Mouse (Mus musculus) embryonic facial prominence, embryonic 15.5 days (tissue): ENCODE measurements around the gene Bcas2. TPM values are rescaled to one million over a fixed set of nuclear protein-coding genes. Genes with fewer than 3 reads are reported as not detected.

Experiments
- ATAC-seq: fragments of 200-750 bp; cut with Nextera tagmentation; 2 replicates; pipeline ENCODE4 v1.8.0; 2017; ENCODE audit warnings: low read depth, moderate TSS enrichment; ENCODE audit not compliant: insufficient number of reproducible peaks, low FRiP score, low TSS enrichment
- H3K27ac ChIP-seq: fragments of 300-500 bp; sonication (generic); replicated peaks from 2 replicates; pipeline ENCODE4 v1.5.1; 2015; ENCODE audit warnings: mild to moderate bottlenecking, inconsistent platforms
- H3K27me3 ChIP-seq: fragments of 300-500 bp; sonication (generic); 2 replicates; pipeline ENCODE4 v1.6.1; 2015; ENCODE audit warnings: inconsistent platforms
- H3K36me3 ChIP-seq: fragments of 300-500 bp; sonication (generic); 2 replicates; pipeline ENCODE4 v1.6.1; 2015; ENCODE audit warnings: mild to moderate bottlenecking, inconsistent platforms
- H3K4me1 ChIP-seq: fragments of 300-500 bp; sonication (generic); 2 replicates; pipeline ENCODE4 v1.6.1; 2015; ENCODE audit warnings: inconsistent platforms
- H3K4me2 ChIP-seq: fragments of 300-500 bp; sonication (generic); replicated peaks from 2 replicates; pipeline ENCODE4 v1.6.1; 2015; ENCODE audit warnings: mild to moderate bottlenecking, inconsistent platforms
- H3K4me3 ChIP-seq: fragments of 300-500 bp; sonication (generic); replicated peaks from 2 replicates; pipeline ENCODE4 v1.5.1; 2015; ENCODE audit warnings: mild to moderate bottlenecking, inconsistent platforms
- H3K9ac ChIP-seq: fragments of 300-500 bp; sonication (generic); 2 replicates; pipeline ENCODE4 v1.6.1; 2015; ENCODE audit warnings: inconsistent platforms
- H3K9me3 ChIP-seq: fragments of 300-500 bp; sonication (generic); replicated peaks from 2 replicates; pipeline ENCODE4 v1.6.1; 2016; ENCODE audit warnings: inconsistent platforms
- WGBS: fragments of 180-500 bp; shearing (Covaris S2); methylation state at CpG from one replicate; pipeline ENCODE4 v1.1.7; 2015; 5-methylcytosine and 5-hydroxymethylcytosine counted together
- polyA plus RNA-seq: library from polyadenylated mRNA; unstranded; fragments of >200 nt; fragmentation: Nextera tagmentation; extraction: Ambion mirVana; gene quantifications from 2 replicates; pipeline ENCODE4 v1.2.1, GENCODE M21; 2015

The Bcas2 gene
- polyA plus RNA-seq, 1 experiment from 2014 or later: 170 TPM

- no peaks in the 10 kb centered on the region for H3K4me1 ChIP-seq
Observed at GRCm38 (mm10) chr3:103221435-103221834, 50.0 kb downstream of the Bcas2 start.

GRCm38 (mm10) chr3:103223752-103224151, 52.3 kb downstream of the Bcas2 start:
- H3K9ac ChIP-seq: no peak overlapping the region
- no peak overlapping the region for H3K27ac ChIP-seq
- ATAC-seq: no peak
- H3K36me3 ChIP-seq: no peaks in the 10 kb centered on the region
- no peak overlapping the region for H3K4me3 ChIP-seq
- no peaks in the 10 kb centered on the region for H3K4me1 ChIP-seq
- WGBS: 58% methylated on average over 4 of the region's 4 CpGs
- no peak overlapping the region for H3K4me2 ChIP-seq
- H3K9me3 ChIP-seq: 0 out of 2 replicates have a peak, but pooled peaks cover 4% of the 10 kb centered on the region
- H3K27me3 ChIP-seq: no peaks in the 10 kb centered on the region

More at GRCm38 (mm10) chr3:103221435-103221834, 50.0 kb downstream of the Bcas2 start:
- Histone ChIP-seq H3K27ac (no peak overlapping the region), H3K36me3 (no peaks in the 10 kb centered on the region), H3K9me3 (no peaks in the 10 kb centered on the region), H3K27me3 (no peaks in the 10 kb centered on the region), H3K4me3 (no peak overlapping the region), H3K4me2 (no peak overlapping the region), H3K9ac (no peak overlapping the region)
- WGBS: 47% methylated on average over 2 of the region's 2 CpGs
- ATAC-seq: no peak

- WGBS: 80% methylated on average over 12 of the region's 12 CpGs
- no peak overlapping the region for H3K9ac ChIP-seq
- H3K27ac ChIP-seq: no peak overlapping the region
- H3K36me3 ChIP-seq: no peaks in the 10 kb centered on the region
- 0 out of 2 replicates have a peak, but pooled peaks cover 4% of the 10 kb centered on the region for H3K9me3 ChIP-seq
- no peak overlapping the region for H3K4me3 ChIP-seq
- no peak for ATAC-seq
- H3K4me1 ChIP-seq: no peaks in the 10 kb centered on the region
- H3K27me3 ChIP-seq: no peaks in the 10 kb centered on the region
- no peak overlapping the region for H3K4me2 ChIP-seq
Observed at GRCm38 (mm10) chr3:103224231-103224765, 52.8 kb downstream of the Bcas2 start.

DNA sequence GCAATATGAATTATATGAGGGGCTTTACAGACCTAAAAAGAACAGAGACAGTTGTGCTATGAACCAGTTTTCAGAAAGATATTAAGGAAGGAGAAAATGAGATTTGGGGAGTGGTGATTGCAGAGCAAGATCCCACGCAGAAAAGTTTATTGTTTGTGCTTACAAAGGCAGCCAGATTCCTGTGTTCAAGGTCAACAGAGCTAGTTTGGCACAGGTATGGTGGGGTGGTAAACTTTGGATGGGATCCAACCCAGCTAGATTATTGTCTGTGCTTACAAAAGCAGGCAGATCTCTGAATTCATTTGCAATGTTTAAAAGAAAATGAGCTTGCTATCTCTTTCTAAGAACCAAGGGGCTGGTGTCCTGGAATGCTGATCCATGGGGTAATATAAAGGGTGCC, 56.3 kb downstream of the Bcas2 start:
- ATAC-seq: no peak

More for the DNA sequence above, 56.3 kb downstream of the Bcas2 start:
- Histone ChIP-seq H3K9ac (no peak overlapping the region), H3K4me1 (no peaks in the 10 kb centered on the region), H3K4me2 (no peak overlapping the region), H3K36me3 (no peaks in the 10 kb centered on the region), H3K27ac (no peak overlapping the region), H3K4me3 (no peak overlapping the region), H3K9me3 (0 out of 2 replicates have a peak, but pooled peaks cover 4% of the 10 kb centered on the region), H3K27me3 (no peaks in the 10 kb centered on the region)
- WGBS: 83% methylated on average over 1 of the region's 1 CpGs

Other genes with a start within 250 kb of the Bcas2 start
- not detected in 2 replicates for gene Sycp1, start 235.6 kb upstream of the Bcas2 start, polyA plus RNA-seq
- 0.07 TPM in 1 of 2 replicates, not detected in the other for gene Nr1h5, start 207.5 kb upstream of the Bcas2 start, polyA plus RNA-seq
- 60.4 and 67.7 TPM in 2 replicates for gene Sike1, start 175.9 kb upstream of the Bcas2 start, polyA plus RNA-seq
- gene Csde1, start 151.2 kb upstream of the Bcas2 start, polyA plus RNA-seq: 298 and 303 TPM in 2 replicates
- gene Nras, start 113.4 kb upstream of the Bcas2 start, polyA plus RNA-seq: 93.6 and 103 TPM in 2 replicates
- 4.8 and 5.0 TPM in 2 replicates for gene Ampd1, start 97.6 kb upstream of the Bcas2 start, polyA plus RNA-seq
- gene Dennd2c, start 69.1 kb upstream of the Bcas2 start, polyA plus RNA-seq: 13.6 and 15.1 TPM in 2 replicates
- gene Trim33, start 107.6 kb downstream of the Bcas2 start, polyA plus RNA-seq: 17.7 and 21.6 TPM in 2 replicates